Mouse (Mus musculus) hindbrain, embryonic 11.5 days (tissue): Measurements from ENCODE around the gene Cenph. TPM values are rescaled to one million over a fixed set of nuclear protein-coding genes. Genes with fewer than 3 reads are reported as not detected.

Experiments
- ATAC-seq: fragments of 200-750 bp; cut with Nextera tagmentation; 2 replicates; pipeline ENCODE4 v1.8.0; 2017; ENCODE audit warnings: mild to moderate bottlenecking, moderate TSS enrichment, moderate library complexity; ENCODE audit not compliant: low FRiP score
- DNase-seq: peaks from one replicate; pipeline ENCODE4 v3.0.0-alpha.2; 2015; ENCODE audit warnings: low spot score
- H3K27ac ChIP-seq: fragments of 300-500 bp; sonication (generic); 2 replicates; pipeline ENCODE4 v1.5.1; 2014; ENCODE audit warnings: mild to moderate bottlenecking, low read depth, low read length
- H3K27me3 ChIP-seq: fragments of 300-500 bp; sonication (generic); 2 replicates; pipeline ENCODE4 v1.6.1; 2014; ENCODE audit warnings: mild to moderate bottlenecking, low read length, moderate library complexity, mixed read lengths; ENCODE audit not compliant: control insufficient read depth, insufficient read depth
- H3K36me3 ChIP-seq: fragments of 300-500 bp; sonication (generic); 2 replicates; pipeline ENCODE4 v1.6.1; 2014; ENCODE audit warnings: mild to moderate bottlenecking, low read length, moderate library complexity, mixed read lengths; ENCODE audit not compliant: control insufficient read depth, insufficient read depth
- H3K4me1 ChIP-seq: fragments of 300-500 bp; sonication (generic); replicated peaks from 2 replicates; pipeline ENCODE4 v1.6.1; 2014; ENCODE audit warnings: low read length, mixed read lengths; ENCODE audit not compliant: control insufficient read depth, insufficient read depth
- H3K4me2 ChIP-seq: fragments of 300-500 bp; sonication (generic); replicated peaks from 2 replicates; pipeline ENCODE4 v1.6.1; 2014; ENCODE audit warnings: mild to moderate bottlenecking, low read depth, low read length
- H3K4me3 ChIP-seq: fragments of 300-500 bp; sonication (generic); 2 replicates; pipeline ENCODE4 v1.5.1; 2014; ENCODE audit warnings: low read depth, low read length
- H3K9ac ChIP-seq: fragments of 300-500 bp; sonication (generic); 2 replicates; pipeline ENCODE4 v1.6.1; 2014; ENCODE audit warnings: low read depth, low read length
- H3K9me3 ChIP-seq: fragments of 300-500 bp; sonication (generic); 2 replicates; pipeline ENCODE4 v1.6.1; 2016; ENCODE audit warnings: low read length; ENCODE audit not compliant: control insufficient read depth
- WGBS: fragments of 180-500 bp; shearing (Covaris S2); extraction: QIAGEN DNeasy Blood & Tissue Kit; methylation state at CpG from one replicate; pipeline ENCODE4 v1.1.7; 2014; 5-methylcytosine and 5-hydroxymethylcytosine counted together
- polyA plus RNA-seq: library from polyadenylated mRNA; unstranded; fragments of >200 nt; fragmentation: Nextera tagmentation; extraction: Ambion mirVana; gene quantifications from 2 replicates; pipeline ENCODE4 v1.2.1, GENCODE M21; 2014

The Cenph gene
- polyA plus RNA-seq, 1 experiment from 2014 or later, result 48.0 TPM

DNA sequence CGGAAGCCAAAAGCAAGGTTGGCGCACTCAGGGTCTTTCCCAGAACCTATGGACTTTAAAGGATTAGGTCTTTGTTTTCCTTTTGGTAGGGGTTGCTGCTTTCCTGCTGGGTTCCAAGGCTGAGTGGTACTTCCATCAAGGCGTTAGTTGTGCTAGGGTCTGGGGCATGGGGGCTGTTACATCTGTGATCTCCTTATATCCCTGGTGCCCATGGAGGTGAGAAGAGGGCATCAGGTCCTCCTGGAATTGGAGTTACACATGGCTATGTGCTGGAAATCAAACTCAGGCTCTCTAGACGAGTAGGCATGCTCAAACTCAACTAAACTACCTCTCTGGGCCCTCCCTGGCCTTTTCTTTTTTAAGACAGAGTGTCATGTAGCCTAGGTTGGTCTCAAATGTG is 21.5 kb downstream of the Cenph start:
- WGBS, result 65% methylated on average over 4 of the region's 4 CpGs
- no peaks in the 10 kb centered on the region for H3K27me3 ChIP-seq
- DNase-seq (no peak), ATAC-seq (no peak)
- H3K4me3 ChIP-seq, result no peak overlapping the region
- H3K9me3 ChIP-seq, result no peaks in the 10 kb centered on the region
- no peaks in the 10 kb centered on the region for H3K36me3 ChIP-seq
- H3K4me1 ChIP-seq, result no peaks in the 10 kb centered on the region
- no peak overlapping the region for H3K27ac ChIP-seq
- no peak overlapping the region for H3K4me2 ChIP-seq
- no peak overlapping the region for H3K9ac ChIP-seq

GRCm38 (mm10) chr13:100753011-100753410 is 22.7 kb downstream of the Cenph start:
- Histone ChIP-seq H3K27ac (no peak overlapping the region), H3K9ac (no peak overlapping the region), H3K36me3 (no peaks in the 10 kb centered on the region), H3K27me3 (no peaks in the 10 kb centered on the region), H3K4me1 (no peaks in the 10 kb centered on the region), H3K4me2 (no peak overlapping the region), H3K4me3 (no peak overlapping the region), H3K9me3 (no peaks in the 10 kb centered on the region)
- ATAC-seq (no peak), DNase-seq (no peak)
- WGBS, result 93% methylated on average over 6 of the region's 6 CpGs

GRCm38 (mm10) chr13:100752529-100752928 is 23.2 kb downstream of the Cenph start:
- no peak overlapping the region for H3K27ac ChIP-seq
- ATAC-seq, result no peak
- 88% methylated on average over 8 of the region's 8 CpGs for WGBS
- no peak for DNase-seq
- no peak overlapping the region for H3K9ac ChIP-seq
- H3K4me1 ChIP-seq, result no peaks in the 10 kb centered on the region
- H3K9me3 ChIP-seq, result no peaks in the 10 kb centered on the region
- no peaks in the 10 kb centered on the region for H3K27me3 ChIP-seq
- no peaks in the 10 kb centered on the region for H3K36me3 ChIP-seq
- no peak overlapping the region for H3K4me3 ChIP-seq
- no peak overlapping the region for H3K4me2 ChIP-seq

DNA sequence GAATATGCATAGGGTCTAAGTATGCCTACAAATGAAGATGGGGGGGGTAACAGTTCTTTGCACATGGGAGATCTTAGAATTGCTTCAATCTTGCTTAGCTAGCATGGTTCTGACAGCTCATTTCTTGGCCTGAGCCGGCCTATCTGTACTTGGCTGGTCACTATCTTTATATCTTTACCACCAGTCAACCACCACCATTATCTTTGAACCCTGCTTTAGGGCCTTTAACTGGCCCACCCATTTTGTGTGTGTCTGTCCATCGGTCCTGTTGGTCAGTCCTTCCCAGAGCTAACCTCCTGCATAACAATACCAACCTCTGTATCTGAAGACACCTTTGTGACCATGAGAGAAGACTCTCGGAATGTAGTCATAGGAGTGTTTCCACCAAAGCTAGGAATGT is 24.3 kb downstream of the Cenph start:
- 87% methylated on average over 3 of the region's 3 CpGs for WGBS
- Histone ChIP-seq H3K27ac (no peak overlapping the region), H3K4me3 (no peak overlapping the region), H3K27me3 (no peaks in the 10 kb centered on the region), H3K9ac (no peak overlapping the region), H3K9me3 (no peaks in the 10 kb centered on the region), H3K4me1 (no peaks in the 10 kb centered on the region), H3K4me2 (no peak overlapping the region), H3K36me3 (no peaks in the 10 kb centered on the region)
- ATAC-seq (no peak), DNase-seq (no peak)

GRCm38 (mm10) chr13:100750799-100751198 is 24.9 kb downstream of the Cenph start:
- no peak overlapping the region for H3K4me2 ChIP-seq
- no peaks in the 10 kb centered on the region for H3K27me3 ChIP-seq
- H3K36me3 ChIP-seq, result no peaks in the 10 kb centered on the region
- no peaks in the 10 kb centered on the region for H3K4me1 ChIP-seq
- ATAC-seq (no peak), DNase-seq (no peak)
- H3K9me3 ChIP-seq, result no peaks in the 10 kb centered on the region
- no peak overlapping the region for H3K4me3 ChIP-seq
- WGBS, result 89% methylated on average over 5 of the region's 5 CpGs
- H3K27ac ChIP-seq, result no peak overlapping the region
- H3K9ac ChIP-seq, result no peak overlapping the region

- DNase-seq (no peak), ATAC-seq (no peak)
- no peaks in the 10 kb centered on the region for H3K36me3 ChIP-seq
- no peak overlapping the region for H3K9ac ChIP-seq
- no peak overlapping the region for H3K4me3 ChIP-seq
- no peaks in the 10 kb centered on the region for H3K4me1 ChIP-seq
- no peaks in the 10 kb centered on the region for H3K9me3 ChIP-seq
- H3K27ac ChIP-seq, result no peak overlapping the region
- WGBS, result 40% methylated on average over 7 of the region's 8 CpGs
- H3K27me3 ChIP-seq, result no peaks in the 10 kb centered on the region
- no peak overlapping the region for H3K4me2 ChIP-seq
These were observed 27.1 kb downstream of the Cenph start for GRCm38 (mm10) chr13:100748638-100749037.

GRCm38 (mm10) chr13:100746090-100746489 is 29.6 kb downstream of the Cenph start:
- H3K4me2 ChIP-seq, result no peak overlapping the region
- ATAC-seq (no peak), DNase-seq (no peak)
- no peaks in the 10 kb centered on the region for H3K4me1 ChIP-seq
- H3K27me3 ChIP-seq, result no peaks in the 10 kb centered on the region
- no peaks in the 10 kb centered on the region for H3K9me3 ChIP-seq
- H3K4me3 ChIP-seq, result no peak overlapping the region
- no peak overlapping the region for H3K9ac ChIP-seq
- WGBS, result 92% methylated on average over 3 of the region's 3 CpGs
- H3K36me3 ChIP-seq, result no peaks in the 10 kb centered on the region
- H3K27ac ChIP-seq, result no peak overlapping the region

GRCm38 (mm10) chr13:100744036-100744744 is 31.5 kb downstream of the Cenph start, which contains the start of gene Mrps36:
Gene Mrps36 (minus strand): TSS chr13:100744659.
- H3K4me1 ChIP-seq, result no peaks in the 10 kb centered on the region
- peak within 1 kb of the TSS; percentile 53 for H3K4me2 ChIP-seq
- H3K4me3 ChIP-seq, result peak within 1 kb of the TSS; percentile 87
- ATAC-seq (peak; percentile 98), DNase-seq (peak; percentile 93)
- no peaks in the 10 kb centered on the region for H3K9me3 ChIP-seq
- H3K27me3 ChIP-seq, result no peaks in the 10 kb centered on the region
- WGBS, result under 1% methylated on average over 52 of the region's 52 CpGs
- H3K36me3 ChIP-seq, result no peaks in the 10 kb centered on the region
- H3K9ac ChIP-seq, result peak within 1 kb of the TSS; percentile 84
- H3K27ac ChIP-seq, result peak within 1 kb of the TSS; percentile 96

DNA sequence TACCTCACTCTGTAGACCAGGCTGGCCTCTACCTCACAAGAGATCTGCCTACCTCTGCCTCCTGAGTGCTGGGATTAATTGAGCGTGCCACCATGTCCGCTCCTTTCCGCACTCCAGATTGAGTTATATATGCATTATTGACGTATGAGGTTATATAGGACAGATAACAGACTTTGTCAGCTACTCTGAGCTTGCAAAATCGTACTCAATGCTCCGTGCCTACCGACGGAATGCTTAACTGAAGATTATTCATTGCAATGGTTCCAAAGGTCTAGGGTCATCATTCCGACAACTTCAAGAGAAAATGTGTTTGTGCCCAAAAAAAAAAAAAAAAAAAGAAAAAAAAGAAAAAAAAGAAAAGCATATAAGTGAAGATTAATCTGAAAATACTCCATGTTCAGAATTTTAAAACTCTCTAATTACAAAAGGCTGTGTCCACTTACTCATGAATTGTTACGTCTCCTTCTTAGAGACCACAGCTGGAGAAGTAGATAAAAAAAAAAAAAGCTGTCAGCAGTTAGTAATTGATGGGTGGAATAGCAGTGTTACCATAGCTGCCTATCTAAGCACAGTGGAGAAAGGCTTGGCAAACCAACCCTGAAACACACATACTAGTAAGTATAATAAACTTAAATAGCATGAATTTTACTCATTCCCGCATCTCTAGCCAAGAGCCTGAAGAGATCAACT is 32.2 kb downstream of the Cenph start:
- Histone ChIP-seq H3K4me1 (no peaks in the 10 kb centered on the region), H3K27me3 (no peaks in the 10 kb centered on the region), H3K36me3 (no peaks in the 10 kb centered on the region), H3K27ac (peak overlapping the region; percentile 96; the same call in 1 of the 2 replicates), H3K4me3 (peak overlapping the region; percentile 87), H3K9me3 (no peaks in the 10 kb centered on the region), H3K9ac (peak overlapping the region; percentile 84; the same call in 1 of the 2 replicates), H3K4me2 (peak overlapping the region; percentile 53)
- ATAC-seq (peak; percentile 66), DNase-seq (no peak)
- WGBS, result 67% methylated on average over 11 of the region's 11 CpGs
